Mouse (Mus musculus) CD4-positive naive resting alpha-beta T cell, adult 76 days (primary cell): ENCODE data around the gene Olfr655. TPM values are rescaled to one million over a fixed set of nuclear protein-coding genes. Genes with fewer than 3 reads are reported as not detected.

Experiments
- total RNA-seq: library from RNA; stranded (reverse); gene quantifications from one replicate; pipeline ENCODE4 v1.2.4, GENCODE M21; 2023

The Olfr655 gene
- not detected for total RNA-seq

DNA sequence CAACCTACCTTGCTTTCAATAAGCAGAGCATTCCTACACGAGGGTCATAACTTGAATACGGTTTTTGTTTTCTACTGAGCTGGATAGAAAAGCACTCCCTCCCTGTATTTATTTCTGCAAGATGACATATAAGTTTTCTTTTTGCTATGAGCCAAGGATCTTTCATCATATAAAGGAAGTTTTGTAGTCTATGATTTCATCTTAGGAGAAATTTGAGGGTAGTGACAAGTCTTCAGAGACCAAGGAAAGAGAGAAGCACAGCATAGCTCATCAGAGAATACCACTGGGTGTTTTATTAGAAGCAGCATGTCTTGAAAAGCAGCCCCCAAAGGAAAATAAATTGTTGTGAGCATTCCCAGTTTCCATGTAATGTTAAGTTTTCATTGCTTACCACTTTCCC is at the start of gene Olfr655:
TSS of gene Olfr655 (minus strand) at position 101 of the 400 bp plus-strand sequence.

DNA sequence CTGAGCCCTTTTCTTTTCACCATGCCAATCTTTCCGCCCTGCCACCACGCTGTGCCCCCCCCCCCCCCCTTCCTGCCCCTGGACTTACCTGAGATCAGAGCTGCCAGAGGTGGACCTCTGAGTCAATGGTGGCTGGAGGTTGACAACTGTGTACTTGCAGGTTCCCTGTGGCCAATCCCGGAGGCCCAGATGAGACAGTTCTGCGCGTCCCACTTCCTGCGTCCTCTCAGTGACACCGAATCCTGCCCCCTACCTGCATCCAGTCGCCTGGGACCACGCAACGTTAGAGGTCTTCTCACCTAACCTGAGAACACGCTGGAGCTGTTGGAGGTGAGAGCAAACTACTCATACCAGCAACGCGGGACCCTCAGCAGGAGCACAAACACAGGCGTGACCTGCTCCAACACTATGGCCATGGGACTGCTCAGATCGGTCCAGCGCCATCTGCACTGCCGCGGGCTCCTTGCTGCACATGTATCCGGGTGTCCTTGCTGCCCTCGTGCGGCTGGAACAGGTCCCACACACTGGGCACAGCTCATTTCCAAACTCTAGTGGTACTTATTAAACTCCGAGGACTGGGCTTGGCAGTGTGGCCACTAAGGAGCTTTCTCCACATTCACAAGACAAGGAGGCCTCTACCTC is 45.4 kb upstream of the Olfr655 start, which contains the start of gene Olfr658:
TSS of gene Olfr658 (minus strand) at position 465 of the 642 bp plus-strand sequence.

DNA sequence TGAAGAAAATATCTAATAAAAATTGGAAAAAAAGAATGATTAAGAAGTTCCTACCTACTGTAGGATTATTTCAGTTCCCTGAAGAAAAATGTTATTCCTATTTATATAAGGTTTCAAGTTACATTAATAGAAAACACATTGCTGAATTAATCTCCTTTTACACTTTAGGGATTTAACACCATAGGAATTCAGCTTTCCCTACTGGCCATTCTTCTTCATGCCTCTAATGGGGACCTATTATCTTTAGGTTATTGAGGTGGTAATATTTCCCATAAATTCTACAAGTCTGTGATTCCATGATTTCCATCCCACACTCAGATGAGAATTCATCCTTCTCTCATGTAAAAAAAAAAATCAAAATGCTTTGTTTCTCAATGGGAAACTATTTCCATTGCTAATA is 22.9 kb upstream of the Olfr655 start, which contains the start of gene Olfr657:
TSS of gene Olfr657 (plus strand) at position 301 of the 400 bp plus-strand sequence.

DNA sequence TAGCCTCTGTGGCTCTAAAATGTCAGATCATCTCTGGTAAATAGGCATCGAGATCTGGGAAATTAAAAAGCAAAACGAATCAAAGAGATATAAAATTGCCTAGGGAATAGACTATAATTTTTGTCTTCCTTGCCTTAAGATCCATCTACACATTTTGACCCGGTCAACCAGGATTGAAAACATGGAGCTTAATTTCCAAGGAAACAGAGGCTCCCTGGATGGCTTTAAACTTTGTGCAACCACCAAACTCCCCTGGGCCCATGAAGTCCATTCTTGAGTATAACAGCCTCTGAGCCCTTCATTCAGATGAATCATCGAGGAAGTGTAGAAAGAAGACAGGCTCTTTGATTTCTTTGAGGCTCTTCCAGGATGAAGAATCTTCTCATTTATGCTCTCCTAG is 12.1 kb upstream of the Olfr655 start, which contains the start of gene Olfr656:
TSS of gene Olfr656 (plus strand) at position 301 of the 400 bp plus-strand sequence.

DNA sequence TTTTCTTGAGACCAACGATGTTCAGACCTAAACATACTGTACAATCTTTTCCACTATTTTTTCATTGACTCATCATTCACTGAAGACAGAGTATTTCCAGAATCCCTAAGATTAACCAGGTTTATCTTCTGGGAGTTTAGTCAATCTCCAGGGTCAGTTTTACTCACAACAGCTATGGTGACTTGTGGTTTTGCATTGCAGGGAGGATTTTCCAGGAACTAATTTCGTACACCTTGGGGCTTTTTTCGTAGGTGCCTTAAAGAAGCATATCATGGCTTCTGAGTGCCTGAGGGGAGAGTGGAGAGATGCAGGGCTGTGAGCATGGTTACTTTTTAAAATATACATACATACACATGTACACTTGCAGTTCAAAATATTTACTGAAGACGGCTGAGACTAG is 14.9 kb downstream of the Olfr655 start, which contains the start of gene Olfr654:
TSS of gene Olfr654 (plus strand) at position 301 of the 400 bp plus-strand sequence.

DNA sequence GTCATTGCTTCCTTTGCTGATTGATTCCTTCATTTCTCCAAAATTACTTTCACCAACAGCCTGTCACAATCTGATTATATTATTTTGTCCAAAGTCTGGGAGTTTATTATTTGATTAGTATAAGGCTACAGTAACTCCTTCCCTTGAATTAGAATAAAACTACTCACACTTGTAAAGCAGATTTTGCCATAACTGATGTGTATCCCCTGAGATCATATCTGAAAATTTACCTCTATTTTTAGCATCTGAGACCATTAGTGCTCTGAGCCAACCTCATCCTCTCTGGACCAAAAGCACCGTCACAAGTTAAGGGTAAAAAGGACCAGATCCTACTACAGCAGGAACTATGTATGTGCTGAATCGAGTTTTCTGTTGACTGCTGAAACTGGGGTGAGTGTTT is 24.6 kb downstream of the Olfr655 start, which contains the start of gene Olfr653:
TSS of gene Olfr653 (plus strand) at position 301 of the 400 bp plus-strand sequence.

DNA sequence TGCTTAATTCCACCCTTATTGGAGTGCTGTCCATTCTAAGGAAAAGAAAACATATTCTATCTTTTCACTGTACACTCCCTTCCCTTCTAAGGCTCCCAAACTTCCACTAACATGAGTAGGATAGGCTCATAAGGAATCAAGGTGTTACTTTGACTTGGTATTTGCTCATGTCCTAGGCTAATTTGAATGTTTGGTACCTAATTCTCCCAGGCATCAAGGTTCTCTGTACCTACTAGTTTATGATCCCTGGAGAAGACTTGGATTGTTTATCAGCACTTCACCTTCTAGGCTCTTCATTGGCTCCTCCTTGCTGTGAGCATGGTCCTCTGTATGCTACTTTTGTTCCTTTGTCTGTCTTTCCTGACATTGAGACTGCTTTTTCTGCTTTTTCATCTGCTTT is 41.0 kb downstream of the Olfr655 start, which contains the start of gene Olfr652:
TSS of gene Olfr652 (plus strand) at position 301 of the 400 bp plus-strand sequence.

DNA sequence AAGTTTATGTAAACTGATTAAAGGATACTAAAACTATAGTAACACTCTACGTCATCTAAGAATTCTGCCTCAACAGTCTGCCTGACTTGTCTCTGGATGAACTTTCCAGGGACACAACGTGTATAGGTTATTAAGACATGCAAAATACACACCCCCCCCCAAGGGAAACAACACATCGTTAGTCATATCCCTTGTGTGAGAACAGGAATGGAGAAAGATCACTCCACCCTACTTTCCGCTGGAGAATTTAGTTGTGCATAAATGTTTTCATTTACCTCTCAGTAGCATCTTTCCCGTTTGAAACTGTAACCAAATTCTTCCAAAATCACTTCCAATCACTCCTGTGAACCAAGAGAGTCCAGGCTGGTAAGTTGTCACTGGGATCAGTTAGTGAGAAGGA is 51.7 kb downstream of the Olfr655 start, which contains the start of gene Olfr651:
TSS of gene Olfr651 (plus strand) at position 301 of the 400 bp plus-strand sequence.

Other genes with a start within 250 kb of the Olfr655 start
- gene Trim12c, start 248.4 kb downstream of the Olfr655 start, total RNA-seq, result 25.9 TPM
- 1.7 TPM for gene Trim30b, start 231.9 kb downstream of the Olfr655 start, total RNA-seq
- 0.76 TPM for gene Trim30c, start 200.9 kb downstream of the Olfr655 start, total RNA-seq
- gene Trim30a, start 136.6 kb downstream of the Olfr655 start, total RNA-seq, result 61.9 TPM
- gene Trim30d, start 93.9 kb downstream of the Olfr655 start, total RNA-seq, result 12.1 TPM
- gene Olfr651, start 51.6 kb downstream of the Olfr655 start, total RNA-seq, result not detected
- not detected for gene Olfr652, start 40.9 kb downstream of the Olfr655 start, total RNA-seq
- gene Olfr653, start 24.5 kb downstream of the Olfr655 start, total RNA-seq, result not detected
- not detected for gene Olfr654, start 14.8 kb downstream of the Olfr655 start, total RNA-seq
- gene Olfr656, start 12.2 kb upstream of the Olfr655 start, total RNA-seq, result not detected
- not detected for gene Olfr657, start 23.0 kb upstream of the Olfr655 start, total RNA-seq
- 0.18 TPM for gene Olfr658, start 45.5 kb upstream of the Olfr655 start, total RNA-seq
- not detected for gene Olfr659, start 65.0 kb upstream of the Olfr655 start, total RNA-seq
- gene Olfr661, start 84.7 kb upstream of the Olfr655 start, total RNA-seq, result not detected
- gene Usp17le, start 175.7 kb upstream of the Olfr655 start, total RNA-seq, result not detected
- not detected for gene Usp17lb, start 240.8 kb upstream of the Olfr655 start, total RNA-seq